Mouse (Mus musculus) lung, postnatal 25 days (tissue): ENCODE data around the gene Fam20a.
A peak's percentile ranks its signal among the peaks of the same experiment; 100 is the strongest.
"Not testable (repeated sequence)": the region's sequence is repeated elsewhere in the genome, so short reads cannot be mapped to it uniquely, and the experiment has no call there.

Experiments used
- DNase-seq: peaks from one replicate; pipeline ENCODE4 v3.0.0; 2022; ENCODE audit warnings: low spot score

Gene Fam20a

GRCm38 (mm10) chr11:109680934-109681333, 41.1 kb downstream of the Fam20a start:
- no peak for DNase-seq

DNA sequence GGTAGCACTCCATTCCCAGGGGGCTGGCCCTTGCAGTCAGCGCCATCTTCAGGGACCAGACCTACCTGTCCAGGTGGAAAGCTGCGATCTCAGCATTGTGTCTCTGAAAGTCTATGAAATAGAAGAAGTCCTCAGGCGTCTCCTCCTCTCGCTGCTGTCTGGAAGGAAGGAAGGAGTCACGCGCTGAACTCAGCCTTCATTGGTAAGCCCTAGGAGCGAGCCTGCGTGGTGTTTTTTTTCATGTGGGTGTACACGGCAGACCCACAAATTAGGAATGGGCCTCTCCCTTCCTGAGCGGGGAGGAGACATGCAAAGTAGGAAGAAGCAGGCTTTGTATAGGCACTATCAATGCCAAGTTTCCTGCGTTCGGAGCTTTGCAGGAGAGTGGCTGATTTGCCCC, 43.8 kb downstream of the Fam20a start:
- no peak for DNase-seq

DNA sequence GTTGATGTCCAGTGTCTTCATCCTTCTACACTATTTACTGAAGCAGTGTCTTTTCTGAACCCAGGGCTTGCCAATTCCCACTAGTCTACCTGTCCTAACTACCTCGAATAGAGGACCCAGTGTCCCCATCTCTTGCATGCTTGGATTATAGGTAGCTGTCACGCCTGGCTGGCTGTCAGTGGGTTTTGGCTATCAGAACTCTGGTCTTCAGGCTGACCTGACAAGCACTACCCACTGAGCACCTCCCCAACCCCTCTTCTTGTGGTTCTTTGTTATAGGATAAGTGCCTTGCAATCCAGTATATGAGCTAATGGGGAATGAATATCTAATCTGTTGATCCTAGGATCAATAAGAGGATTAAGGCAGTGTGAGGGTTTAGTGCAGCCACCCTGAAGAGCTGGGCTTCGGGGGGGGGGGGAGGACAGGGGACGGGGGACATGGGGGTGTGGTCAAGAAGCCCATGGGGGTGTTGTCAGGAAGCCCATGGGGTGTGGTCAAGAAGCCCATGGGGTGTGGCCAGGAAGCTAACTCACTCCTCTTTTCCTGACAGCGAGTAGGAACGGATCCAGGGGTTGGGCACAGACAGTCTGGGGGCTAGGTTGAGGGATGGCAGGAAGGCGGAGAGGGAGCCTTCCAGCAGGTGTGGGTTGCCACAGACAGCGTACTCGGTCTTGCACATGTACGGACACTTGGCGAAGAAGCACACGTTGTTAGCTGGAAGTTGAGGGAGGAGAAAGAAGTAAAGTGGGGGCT, 45.3 kb downstream of the Fam20a start:
- no peak for DNase-seq

DNA sequence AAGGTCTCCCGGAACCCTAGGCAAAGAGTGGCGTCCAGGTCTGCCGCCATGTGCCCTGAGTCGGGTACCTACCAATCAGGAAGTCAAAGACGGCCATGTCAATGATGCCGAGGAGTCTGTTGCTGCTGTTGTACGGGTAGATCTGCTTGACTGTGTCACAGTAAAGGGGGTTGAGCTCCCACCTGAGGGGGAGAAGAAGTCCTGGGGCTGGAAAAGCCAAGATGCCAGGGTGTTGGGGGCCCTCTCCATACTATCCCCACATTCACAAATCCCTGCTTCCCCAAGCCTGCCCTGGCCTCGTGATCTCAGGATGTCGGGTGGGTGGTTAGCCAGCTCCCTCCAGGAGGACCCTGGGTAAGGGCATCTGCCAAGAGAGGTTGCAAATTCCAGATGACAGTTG, 46.3 kb downstream of the Fam20a start:
- DNase-seq, result no peak

GRCm38 (mm10) chr11:109675208-109675607, 46.9 kb downstream of the Fam20a start:
- no peak for DNase-seq

DNA sequence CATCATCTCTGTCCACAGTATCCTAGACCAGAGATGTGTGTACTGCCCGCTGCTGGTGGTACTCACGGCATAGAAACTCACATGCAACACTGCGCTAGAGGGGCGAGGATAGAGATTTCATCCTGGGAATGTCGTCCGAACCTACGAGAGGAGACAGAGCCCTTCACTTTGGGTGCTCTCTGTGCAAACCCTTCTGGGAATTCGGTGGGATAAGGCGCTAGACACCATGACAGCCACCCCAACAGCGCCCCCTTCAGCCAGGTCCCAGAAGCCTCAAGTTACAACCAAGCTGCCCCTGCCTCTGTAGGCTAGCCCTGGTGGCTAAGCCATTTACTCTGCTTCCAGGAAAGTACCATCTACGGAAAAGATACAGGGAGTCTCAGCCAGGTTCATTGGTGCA, 47.5 kb downstream of the Fam20a start:
- no peak for DNase-seq

DNA sequence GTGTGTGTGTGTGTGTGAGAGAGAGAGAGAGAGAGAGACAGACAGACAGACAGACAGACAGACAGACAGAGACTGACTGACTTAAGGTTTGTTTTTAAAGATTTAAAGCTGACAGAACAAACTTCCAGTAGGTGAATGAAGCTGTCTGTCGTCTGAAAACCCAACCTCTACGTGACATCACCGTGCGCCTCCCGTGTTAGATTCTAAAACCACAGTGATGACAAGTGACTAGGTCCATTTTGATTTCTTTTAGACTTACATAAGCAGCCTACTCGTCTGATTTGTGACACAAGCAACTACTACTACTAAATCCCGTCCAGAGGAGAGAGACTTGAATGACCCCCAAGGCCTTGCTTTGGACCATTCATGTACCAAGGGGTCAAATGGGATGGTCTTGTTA, 48.3 kb downstream of the Fam20a start:
- no peak for DNase-seq

DNA sequence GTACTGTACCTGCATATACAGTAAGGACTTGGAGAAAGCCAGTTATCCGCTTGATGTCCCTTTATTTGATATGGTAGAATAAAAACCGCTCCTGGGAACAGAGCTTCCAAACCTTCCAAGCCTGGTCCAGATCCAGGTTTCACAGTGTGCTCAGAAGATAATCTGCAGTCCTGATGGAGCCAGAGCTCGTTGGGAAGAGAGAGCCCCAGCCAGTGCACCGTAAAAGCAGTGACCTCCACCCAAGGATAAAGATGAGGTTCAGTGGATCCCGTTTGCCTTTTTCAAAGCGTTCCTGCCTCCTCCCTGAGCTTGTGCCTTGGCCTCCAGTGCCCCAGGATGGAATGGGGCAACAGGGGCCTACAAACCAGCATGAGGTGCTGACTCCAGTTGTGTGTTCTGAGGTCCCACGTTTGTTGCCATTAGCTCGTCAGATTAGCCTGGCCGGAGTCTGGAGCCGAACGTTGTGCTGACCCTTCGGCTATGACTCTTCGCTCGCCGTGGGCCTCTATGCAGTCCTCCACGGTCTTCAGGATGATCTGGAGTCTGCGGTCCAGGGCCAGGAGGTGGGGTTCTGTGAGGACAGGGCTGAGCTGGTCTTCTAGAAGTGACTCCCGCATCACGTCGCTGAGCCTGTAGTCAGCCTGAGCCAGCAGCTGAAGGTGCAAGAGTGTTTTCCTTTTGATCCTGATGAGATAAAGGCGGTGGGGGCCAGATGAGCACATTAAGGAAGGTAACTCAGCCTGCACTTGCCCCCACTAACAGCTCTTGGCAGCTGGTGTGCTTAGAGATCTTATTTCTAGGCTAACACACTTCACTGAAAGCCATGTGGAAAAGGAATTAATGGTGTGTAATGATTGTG, 49.0 kb downstream of the Fam20a start:
- DNase-seq, result no peak

- no peak for DNase-seq
Measured at GRCm38 (mm10) chr11:109672396-109672795, 49.7 kb downstream of the Fam20a start.

DNA sequence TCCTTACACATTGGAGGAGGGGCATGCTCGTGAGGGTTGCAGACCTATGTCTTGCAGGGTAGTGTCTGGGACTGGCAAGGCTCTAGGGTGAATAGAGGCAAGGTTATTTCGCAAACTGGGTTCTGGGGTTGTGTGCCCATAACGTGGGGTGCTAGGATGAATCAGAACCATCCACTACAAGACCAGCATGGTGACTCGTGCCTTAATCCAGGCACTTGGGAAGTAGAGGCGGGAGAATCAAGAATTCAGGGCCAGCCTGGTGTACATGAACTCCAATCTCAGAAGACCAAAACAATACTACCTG, 50.1 kb downstream of the Fam20a start:
- DNase-seq, result no peak

DNA sequence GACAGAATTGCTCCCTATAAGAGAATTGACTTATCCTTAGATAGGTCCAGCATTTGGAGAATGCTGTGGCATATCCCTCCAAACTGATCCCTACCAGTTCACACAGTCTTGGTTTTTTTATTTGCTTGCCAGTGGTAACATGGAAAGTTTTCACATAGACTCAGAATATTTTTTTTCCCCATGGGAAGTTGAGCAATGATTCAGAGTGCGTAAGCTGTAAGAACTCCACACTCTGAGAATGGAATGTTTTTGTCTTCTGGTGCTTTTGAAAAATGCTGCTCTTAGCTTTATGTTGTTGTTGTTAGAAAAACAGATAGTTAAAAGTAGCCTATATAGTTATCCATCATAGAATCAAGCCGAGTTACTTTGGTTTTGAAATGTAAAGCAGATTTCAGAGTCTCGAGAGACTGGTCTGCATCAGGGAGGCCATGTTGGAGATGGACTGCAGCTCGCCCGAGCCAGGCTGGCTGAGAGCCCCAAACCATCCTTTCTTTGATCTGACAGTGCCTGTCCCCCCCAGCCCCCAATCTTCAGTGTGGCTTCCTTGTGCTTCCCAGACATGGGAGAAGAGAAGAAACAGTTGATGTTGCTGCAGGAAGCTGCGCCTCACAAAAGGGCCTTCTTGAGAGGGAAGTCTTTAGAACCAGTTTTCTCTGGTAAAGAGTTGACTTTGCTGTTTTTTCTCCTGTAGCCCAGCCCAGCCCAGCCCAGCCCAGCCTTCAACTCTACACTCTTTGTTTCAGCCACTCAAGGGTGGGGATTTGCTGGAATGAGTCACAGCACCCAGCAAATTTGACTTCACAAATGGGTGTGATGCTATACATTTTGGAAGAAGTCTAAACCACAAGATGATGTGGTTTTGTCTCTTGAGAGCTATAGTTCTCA, 50.7 kb downstream of the Fam20a start:
- no peak for DNase-seq

DNA sequence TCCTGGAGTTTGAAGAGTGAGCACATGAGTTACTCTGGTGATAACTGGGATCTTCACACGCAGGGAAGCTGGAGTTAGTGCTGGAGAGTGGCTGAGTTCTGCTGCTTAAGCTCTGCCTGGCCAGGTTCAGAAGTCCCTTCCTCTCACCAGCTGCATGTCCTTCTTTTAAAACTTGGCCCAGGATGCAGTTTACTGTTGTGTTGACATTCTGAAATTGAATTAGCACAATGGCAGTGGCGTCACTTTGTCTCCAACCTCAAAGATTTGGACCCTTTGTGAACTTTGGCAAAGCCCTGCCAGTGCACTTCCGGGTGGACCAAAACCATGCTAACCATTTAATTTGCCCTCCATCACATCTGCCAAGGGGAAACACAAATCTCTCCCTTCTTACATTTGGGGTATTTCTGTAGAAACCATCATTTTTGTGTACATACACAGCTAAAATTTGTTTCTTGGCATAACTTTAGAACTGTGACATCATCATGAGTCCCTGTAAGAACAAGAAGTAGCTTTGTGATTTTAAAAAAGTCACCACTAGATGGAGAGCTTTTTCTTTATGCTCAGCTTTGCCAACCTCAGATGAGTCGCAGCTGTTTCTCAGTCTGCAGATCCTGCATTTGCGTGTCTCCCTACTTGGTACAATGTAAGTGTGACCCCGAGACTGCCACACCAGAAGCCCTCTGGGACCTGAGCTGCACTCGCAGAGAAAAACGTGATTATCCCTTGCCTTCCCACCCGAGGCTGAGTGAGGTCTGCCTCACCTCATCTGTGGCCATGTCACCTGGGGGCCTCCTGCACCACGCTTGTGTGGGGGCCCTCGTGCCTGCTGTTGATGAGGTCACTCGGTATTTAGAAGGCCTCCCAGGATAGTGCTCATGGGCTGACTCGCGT, 51.8 kb downstream of the Fam20a start:
- DNase-seq, result peak; percentile 61

GRCm38 (mm10) chr11:109669149-109669708, 52.9 kb downstream of the Fam20a start:
- DNase-seq, result no peak

GRCm38 (mm10) chr11:109668115-109668725, 53.9 kb downstream of the Fam20a start:
- no peak for DNase-seq

DNA sequence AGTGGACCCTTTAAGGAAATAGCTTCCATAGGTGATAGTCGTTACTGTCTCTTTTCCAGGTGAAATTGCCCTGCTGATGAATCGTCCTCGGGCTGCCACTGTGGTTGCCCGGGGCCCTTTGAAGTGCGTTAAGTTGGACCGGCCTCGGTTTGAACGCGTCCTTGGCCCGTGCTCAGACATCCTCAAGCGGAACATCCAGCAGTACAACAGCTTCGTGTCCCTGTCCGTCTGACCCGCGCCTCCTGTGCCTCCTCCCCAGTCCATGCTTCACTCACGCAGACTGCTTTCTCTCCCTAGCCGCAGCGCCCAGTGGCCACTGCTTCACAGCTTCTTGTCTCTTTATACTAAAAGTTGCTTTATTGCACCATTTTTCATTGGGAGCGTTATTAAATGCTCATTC, 54.7 kb downstream of the Fam20a start:
- no peak for DNase-seq

DNA sequence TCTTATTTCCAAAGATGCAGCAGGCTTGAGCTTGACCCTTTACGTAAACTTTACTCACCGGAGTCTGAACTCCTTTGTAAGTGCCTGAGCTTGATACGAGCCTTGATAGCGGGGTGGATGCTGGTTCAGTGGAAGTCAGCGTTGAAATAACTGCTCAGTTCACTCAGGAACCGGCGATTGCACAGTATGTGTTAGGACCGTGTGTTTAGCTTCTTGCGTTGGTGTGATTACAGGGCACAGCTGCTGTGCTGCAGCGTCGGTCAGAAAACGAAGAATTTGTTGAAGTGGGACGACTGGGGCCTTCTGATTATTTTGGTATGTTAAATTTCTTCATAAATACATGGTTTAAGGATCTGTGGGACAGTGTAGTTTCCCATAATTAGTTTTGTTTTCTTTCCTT, 55.7 kb downstream of the Fam20a start:
- DNase-seq, result no peak

GRCm38 (mm10) chr11:109665424-109665823, 56.7 kb downstream of the Fam20a start:
- DNase-seq, result no peak

- DNase-seq, result no peak
Measured at GRCm38 (mm10) chr11:109664293-109664692, 57.8 kb downstream of the Fam20a start.

- not testable (repeated sequence) for DNase-seq
Measured at GRCm38 (mm10) chr11:109660526-109660925, 61.6 kb downstream of the Fam20a start.

- no peak for DNase-seq
Measured at GRCm38 (mm10) chr11:109656232-109656631, 65.8 kb downstream of the Fam20a start.

GRCm38 (mm10) chr11:109654581-109654980, 67.5 kb downstream of the Fam20a start:
- DNase-seq, result no peak
